In the genomic region with DNA sequence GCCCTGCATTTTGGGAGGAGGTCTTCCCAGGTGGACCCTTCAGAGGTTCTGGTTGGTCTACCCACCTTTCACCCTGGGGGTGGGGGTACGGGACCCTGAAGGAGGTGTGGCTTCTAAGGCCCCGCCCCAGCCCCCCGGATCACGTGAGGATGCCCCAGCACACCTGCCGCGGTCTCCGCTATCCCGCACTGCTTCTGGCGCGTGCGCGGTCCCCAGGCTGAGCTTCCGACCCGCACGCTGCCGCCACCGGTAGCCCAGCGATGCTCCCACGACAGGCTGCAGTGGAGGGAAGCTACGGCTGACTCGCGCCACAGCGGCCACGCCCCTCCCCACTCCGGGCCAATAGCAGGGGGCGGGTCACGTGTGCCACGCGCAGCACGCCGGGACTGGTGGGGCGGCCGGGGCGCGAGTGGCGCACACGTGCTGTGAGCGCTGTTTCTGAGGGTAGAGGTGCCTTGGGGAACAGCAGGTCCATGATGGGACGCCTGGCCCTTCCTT, we compare ENCODE assay signal across 8 mouse cellular contexts. TPM values are rescaled to one million over a fixed set of nuclear protein-coding genes. Genes with fewer than 3 reads are reported as not detected.
A peak's percentile ranks its signal among the peaks of the same experiment; 100 is the strongest.
DNase-seq lines count a peak whose midpoint lies in the region; ATAC-seq and TF ChIP-seq lines count a peak whose summit lies in the region.

A gene (minus strand): TSS at position 319 of the 498 bp plus-strand sequence.

- H3K27me3 ChIP-seq in erythroblast, embryonic 14.5 days (ENCODE audit: control insufficient read depth), result peaks cover 47% of the 10 kb centered on the region
- H3K27me3 ChIP-seq in heart, embryonic 11.5 days (ENCODE audit: control insufficient read depth, insufficient read depth, low read length), result peaks cover 17% of the 10 kb centered on the region
- peaks cover 10% of the 10 kb centered on the region for H3K27me3 ChIP-seq in kidney, embryonic 16.5 days (ENCODE audit: insufficient read depth, low read length)
- H3K27me3 ChIP-seq in liver, embryonic 12.5 days (replicated peaks), result peaks cover 50% of the 10 kb centered on the region
- H3K27me3 ChIP-seq in stomach, embryonic 15.5 days (replicated peaks), result peaks cover 12% of the 10 kb centered on the region

- no peak within 1 kb of the TSS for H3K27ac ChIP-seq in bone marrow macrophage, adult 2 months (ENCODE audit: insufficient read depth, low read depth, low read length)
- no peak within 1 kb of the TSS for H3K27ac ChIP-seq in heart, embryonic 11.5 days (ENCODE audit: low read depth, low read length)
- no peak within 1 kb of the TSS for H3K27ac ChIP-seq in kidney, embryonic 16.5 days (ENCODE audit: low read length)
- H3K27ac ChIP-seq in liver, embryonic 12.5 days, result no peak within 1 kb of the TSS
- no peak within 1 kb of the TSS for H3K27ac ChIP-seq in stomach, embryonic 15.5 days

- peak within 1 kb of the TSS; percentile 24; the same call in 1 of the 2 replicates for H3K9ac ChIP-seq in heart, embryonic 11.5 days (ENCODE audit: low read depth, low read length)
- peak within 1 kb of the TSS; percentile 55 for H3K9ac ChIP-seq in kidney, embryonic 16.5 days (replicated peaks; ENCODE audit: low read length)
- H3K9ac ChIP-seq in liver, embryonic 12.5 days, result peak within 1 kb of the TSS; percentile 53
- peak within 1 kb of the TSS; percentile 29; the same call in 1 of the 2 replicates for H3K9ac ChIP-seq in stomach, embryonic 15.5 days

- under 1% methylated on average over 38 of the region's 39 CpGs for WGBS in heart, embryonic 11.5 days (ENCODE audit: insufficient replicate concordance)
- 0% methylated on average over 39 of the region's 39 CpGs for WGBS in kidney, embryonic 16.5 days
- WGBS in liver, embryonic 12.5 days (ENCODE audit: insufficient replicate concordance), result 1% methylated on average over 39 of the region's 39 CpGs
- WGBS in stomach, embryonic 15.5 days, result under 1% methylated on average over 39 of the region's 39 CpGs

- H3K9me3 ChIP-seq in erythroblast, embryonic 14.5 days (ENCODE audit: control insufficient read depth, low read length), result peaks cover 7% of the 10 kb centered on the region; the same call in 1 of the 2 replicates
- no peaks in the 10 kb centered on the region for H3K9me3 ChIP-seq in heart, embryonic 11.5 days (replicated peaks; ENCODE audit: control insufficient read depth, low read length)
- H3K9me3 ChIP-seq in kidney, embryonic 16.5 days (ENCODE audit: low read length), result no peaks in the 10 kb centered on the region
- no peaks in the 10 kb centered on the region for H3K9me3 ChIP-seq in liver, embryonic 12.5 days (replicated peaks)
- H3K9me3 ChIP-seq in stomach, embryonic 15.5 days, result no peaks in the 10 kb centered on the region

- peaks cover 14% of the 10 kb centered on the region for H3K4me1 ChIP-seq in bone marrow macrophage, adult 2 months (ENCODE audit: control insufficient read depth, insufficient read depth, low read length)
- H3K4me1 ChIP-seq in erythroblast, embryonic 14.5 days (ENCODE audit: control insufficient read depth), result peaks cover 41% of the 10 kb centered on the region
- peaks cover 12% of the 10 kb centered on the region for H3K4me1 ChIP-seq in heart, embryonic 11.5 days (ENCODE audit: control insufficient read depth, insufficient read depth, low read length)
- peaks cover 11% of the 10 kb centered on the region for H3K4me1 ChIP-seq in kidney, embryonic 16.5 days (ENCODE audit: insufficient read depth, low read length)
- peaks cover 27% of the 10 kb centered on the region for H3K4me1 ChIP-seq in liver, embryonic 12.5 days
- H3K4me1 ChIP-seq in stomach, embryonic 15.5 days, result peaks cover 19% of the 10 kb centered on the region

- DNase-seq in A20 (ENCODE audit: low read depth, low spot score), result peak; percentile 93
- DNase-seq in naive thymus-derived CD4-positive, alpha-beta T cell, adult 2 months (ENCODE audit: low read depth), result peak; percentile 92

- 0 out of 2 replicates have a peak, but pooled peaks have one; percentile 4 for TF ChIP-seq CTCF in bone marrow macrophage, adult 2 months (IDR thresholded peaks at IDR 0.05; ENCODE audit: low read depth, low read length)

- H3K36me3 ChIP-seq in erythroblast, embryonic 14.5 days (ENCODE audit: control insufficient read depth), result peaks cover 38% of the 10 kb centered on the region
- peaks cover 21% of the 10 kb centered on the region for H3K36me3 ChIP-seq in heart, embryonic 11.5 days (ENCODE audit: control insufficient read depth, insufficient read depth, low read length)
- H3K36me3 ChIP-seq in kidney, embryonic 16.5 days (ENCODE audit: insufficient read depth, low read length), result peaks cover 31% of the 10 kb centered on the region
- H3K36me3 ChIP-seq in liver, embryonic 12.5 days, result peaks cover 38% of the 10 kb centered on the region
- H3K36me3 ChIP-seq in stomach, embryonic 15.5 days, result peaks cover 30% of the 10 kb centered on the region

- ATAC-seq in heart, embryonic 11.5 days (replicated peaks; ENCODE audit: insufficient number of reproducible peaks, low FRiP score, low TSS enrichment), result peak; percentile 83
- ATAC-seq in kidney, embryonic 16.5 days (ENCODE audit: low FRiP score, low TSS enrichment), result peak; percentile 88
- ATAC-seq in liver, embryonic 12.5 days, result peak; percentile 83
- ATAC-seq in stomach, embryonic 15.5 days (ENCODE audit: insufficient read depth, low FRiP score, low read depth), result peak; percentile 89

- TF ChIP-seq POLR2A in bone marrow macrophage, adult 2 months (IDR thresholded peaks at IDR 0.05; ENCODE audit: borderline replicate concordance, low read depth, low read length), result no peak

- H3K4me2 ChIP-seq in heart, embryonic 11.5 days, result peak within 1 kb of the TSS; percentile 88
- H3K4me2 ChIP-seq in kidney, embryonic 16.5 days (replicated peaks; ENCODE audit: low read depth, low read length), result peak within 1 kb of the TSS; percentile 81
- peak within 1 kb of the TSS; percentile 80 for H3K4me2 ChIP-seq in liver, embryonic 12.5 days
- peak within 1 kb of the TSS; percentile 91 for H3K4me2 ChIP-seq in stomach, embryonic 15.5 days

- peak within 1 kb of the TSS; percentile 66 for H3K4me3 ChIP-seq in bone marrow macrophage, adult 2 months (ENCODE audit: insufficient read depth, low read length)
- peak within 1 kb of the TSS; percentile 59 for H3K4me3 ChIP-seq in erythroblast, embryonic 14.5 days (replicated peaks)
- H3K4me3 ChIP-seq in heart, embryonic 11.5 days (ENCODE audit: low read depth, low read length), result peak within 1 kb of the TSS; percentile 55
- H3K4me3 ChIP-seq in kidney, embryonic 16.5 days (ENCODE audit: low read length), result peak within 1 kb of the TSS; percentile 61
- H3K4me3 ChIP-seq in liver, embryonic 12.5 days, result peak within 1 kb of the TSS; percentile 54
- peak within 1 kb of the TSS; percentile 55 for H3K4me3 ChIP-seq in stomach, embryonic 15.5 days (replicated peaks)

RNA-seq across cellular contexts. Expression of the gene that starts here (rescaled TPM):
- polyA plus RNA-seq in bone marrow macrophage, adult 2 months (2012; ENCODE audit: insufficient read depth, insufficient read length, missing spikeins), result 12.3 and 13.3 TPM in 2 replicates
- polyA plus RNA-seq in erythroblast, embryonic 14.5 days (2012), result 0.04 and 0.06 TPM in 2 replicates
- 1.2 and 1.7 TPM in 2 replicates for polyA plus RNA-seq in heart, embryonic 11.5 days (2014; fragmentation: Nextera tagmentation; extraction: Ambion mirVana)
- 4.9 and 5.2 TPM in 2 replicates for polyA plus RNA-seq in kidney, embryonic 16.5 days (2015; fragmentation: Nextera tagmentation; extraction: Ambion mirVana)
- polyA plus RNA-seq in liver, embryonic 12.5 days (2016; fragmentation: Nextera tagmentation; extraction: Ambion mirVana), result 1.3 and 1.7 TPM in 2 replicates
- polyA plus RNA-seq in stomach, embryonic 15.5 days (2015; fragmentation: Nextera tagmentation; extraction: Ambion mirVana), result 3.1 and 3.7 TPM in 2 replicates
